Mouse (Mus musculus) limb, embryonic 14.5 days (tissue): ENCODE data around the gene Mcrs1. TPM values are rescaled to one million over a fixed set of nuclear protein-coding genes. Genes with fewer than 3 reads are reported as not detected.

ENCODE experiments used
- ATAC-seq: fragments of 200-750 bp; cut with Nextera tagmentation; 2 replicates; pipeline ENCODE4 v1.8.0; 2017; ENCODE audit warnings: low read depth, moderate number of reproducible peaks, moderate TSS enrichment; ENCODE audit not compliant: low FRiP score
- DNase-seq: peaks from one replicate; pipeline ENCODE4 v3.0.0-alpha.2; 2015; ENCODE audit warnings: low spot score
- H3K27ac ChIP-seq: fragments of 300-500 bp; sonication (generic); replicated peaks from 2 replicates; pipeline ENCODE4 v1.5.1; 2014; ENCODE audit warnings: low read depth, mild to moderate bottlenecking, low read length, moderate library complexity, mixed read lengths
- H3K27me3 ChIP-seq: fragments of 300-500 bp; sonication (generic); 2 replicates; pipeline ENCODE4 v1.6.1; 2014; ENCODE audit warnings: low read length, mixed read lengths; ENCODE audit not compliant: control insufficient read depth, insufficient read depth
- H3K36me3 ChIP-seq: fragments of 300-500 bp; sonication (generic); 2 replicates; pipeline ENCODE4 v1.6.1; 2014; ENCODE audit warnings: mild to moderate bottlenecking, low read length, moderate library complexity, mixed read lengths; ENCODE audit not compliant: control insufficient read depth, insufficient read depth
- H3K4me1 ChIP-seq: fragments of 300-500 bp; sonication (generic); 2 replicates; pipeline ENCODE4 v1.6.1; 2014; ENCODE audit warnings: antibody characterized with exemption, low read length, mixed read lengths; ENCODE audit not compliant: control insufficient read depth, insufficient read depth
- H3K4me2 ChIP-seq: fragments of 300-500 bp; sonication (generic); replicated peaks from 2 replicates; pipeline ENCODE4 v1.6.1; 2014; ENCODE audit warnings: low read depth, mild to moderate bottlenecking, low read length, moderate library complexity; ENCODE audit not compliant: severe bottlenecking
- H3K4me3 ChIP-seq: fragments of 300-500 bp; sonication (generic); replicated peaks from 2 replicates; pipeline ENCODE4 v1.5.1; 2014; ENCODE audit warnings: low read length
- H3K9ac ChIP-seq: fragments of 300-500 bp; sonication (generic); 2 replicates; pipeline ENCODE4 v1.6.1; 2014; ENCODE audit warnings: mild to moderate bottlenecking, low read depth, low read length, moderate library complexity; ENCODE audit not compliant: severe bottlenecking
- H3K9me3 ChIP-seq: fragments of 300-500 bp; sonication (generic); 2 replicates; pipeline ENCODE4 v1.6.1; 2016; ENCODE audit warnings: low read length; ENCODE audit not compliant: control insufficient read depth
- POLR2A ChIP-seq: fragments of 200-500 bp; IDR thresholded peaks from 2 replicates; pipeline ENCODE4 v1.8.0; 2012; ENCODE audit warnings: inconsistent platforms, mild to moderate bottlenecking, moderate library complexity, borderline replicate concordance; ENCODE audit not compliant: insufficient read depth, insufficient read length; ENCODE audit errors: extremely low read depth
- WGBS: fragments of 180-500 bp; shearing (Covaris S2); extraction: QIAGEN DNeasy Blood & Tissue Kit; methylation state at CpG from one replicate; pipeline ENCODE4 v1.1.7; 2014; 5-methylcytosine and 5-hydroxymethylcytosine counted together
- polyA plus RNA-seq, 2 experiments: library from polyadenylated mRNA; depleted of rRNA in 1 of 2; stranded (reverse) in 1 of 2; unstranded in 1 of 2; fragments of >200 nt; fragmentation: Nextera tagmentation in 1 of 2; extraction: Ambion mirVana in 1 of 2; gene quantifications; 2 replicates each; pipeline versions ENCODE4 v1.2.1 to v1.2.3; 2012 to 2014

Gene Mcrs1
- polyA plus RNA-seq, 2 experiments: 88.5 to 130 TPM

DNA sequence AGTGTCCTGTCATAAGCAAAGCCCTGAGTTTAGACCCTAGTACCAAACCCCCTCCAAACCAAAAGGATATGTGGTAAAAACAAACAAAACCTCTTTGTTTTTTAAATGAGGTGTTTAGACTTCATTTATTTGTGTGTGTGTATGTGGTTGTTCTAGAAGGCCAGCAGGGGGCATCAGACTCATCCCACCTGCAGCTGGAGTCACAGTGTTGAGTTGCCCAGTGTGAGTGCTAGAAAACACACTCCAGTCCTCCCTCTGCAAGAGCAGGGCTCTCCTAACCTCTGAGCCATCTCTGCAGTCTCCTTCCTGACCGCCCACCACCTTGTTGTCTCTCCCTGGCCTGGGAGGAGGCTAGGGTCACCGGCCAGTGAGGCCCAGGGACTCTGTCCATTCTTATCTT, 36.8 kb downstream of the Mcrs1 start:
- TF ChIP-seq POLR2A: no peak

GRCm38 (mm10) chr15:99213183-99213582, 38.6 kb downstream of the Mcrs1 start:
- H3K9me3 ChIP-seq: no peaks in the 10 kb centered on the region
- no peak overlapping the region for H3K27ac ChIP-seq
- H3K36me3 ChIP-seq: peaks cover 58% of the 10 kb centered on the region
- no peak overlapping the region for H3K4me3 ChIP-seq
- H3K4me2 ChIP-seq: no peak overlapping the region
- H3K4me1 ChIP-seq: no peaks in the 10 kb centered on the region
- TF ChIP-seq POLR2A: no peak
- ATAC-seq (no peak), DNase-seq (no peak)
- 85% methylated on average over 10 of the region's 10 CpGs for WGBS
- H3K27me3 ChIP-seq: no peaks in the 10 kb centered on the region
- no peak overlapping the region for H3K9ac ChIP-seq

More for the DNA sequence above, 36.8 kb downstream of the Mcrs1 start:
- ATAC-seq (no peak), DNase-seq (peak; percentile 37)
- 75% methylated on average over 2 of the region's 2 CpGs for WGBS
- peaks cover 44% of the 10 kb centered on the region for H3K36me3 ChIP-seq
- no peak overlapping the region for H3K27ac ChIP-seq
- H3K4me2 ChIP-seq: no peak overlapping the region
- no peak overlapping the region for H3K4me3 ChIP-seq
- H3K9ac ChIP-seq: no peak overlapping the region
- H3K9me3 ChIP-seq: no peaks in the 10 kb centered on the region
- H3K27me3 ChIP-seq: no peaks in the 10 kb centered on the region
- H3K4me1 ChIP-seq: no peaks in the 10 kb centered on the region

DNA sequence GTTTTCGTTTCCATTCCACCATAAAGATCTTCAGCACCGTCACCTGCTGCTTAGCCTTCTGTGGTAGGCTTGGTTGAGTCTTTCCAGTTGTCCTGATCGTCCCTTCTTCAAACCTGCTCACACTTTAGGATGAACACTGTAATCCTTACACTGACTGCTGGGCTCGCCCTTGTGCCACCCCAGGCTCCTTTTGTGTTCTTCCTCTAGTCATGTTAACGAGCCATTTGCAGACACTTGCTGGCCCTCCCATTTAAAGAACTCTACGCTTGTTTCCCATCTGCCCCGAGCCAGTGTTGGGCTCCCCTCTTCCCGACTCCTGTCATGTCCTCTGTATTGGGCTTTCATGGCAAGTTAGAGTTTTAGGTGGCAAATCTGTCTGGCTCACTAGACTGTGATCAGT, 45.8 kb downstream of the Mcrs1 start:
- H3K36me3 ChIP-seq: peaks cover 63% of the 10 kb centered on the region
- H3K4me2 ChIP-seq: no peak overlapping the region
- H3K4me1 ChIP-seq: no peaks in the 10 kb centered on the region
- ATAC-seq (no peak), DNase-seq (no peak)
- TF ChIP-seq POLR2A: no peak
- H3K27ac ChIP-seq: no peak overlapping the region
- H3K9ac ChIP-seq: no peak overlapping the region
- no peaks in the 10 kb centered on the region for H3K9me3 ChIP-seq
- no peak overlapping the region for H3K4me3 ChIP-seq
- no peaks in the 10 kb centered on the region for H3K27me3 ChIP-seq
- 68% methylated on average over 8 of the region's 8 CpGs for WGBS

- no peak overlapping the region for H3K4me2 ChIP-seq
- no peak overlapping the region for H3K4me3 ChIP-seq
- H3K9me3 ChIP-seq: no peaks in the 10 kb centered on the region
- ATAC-seq: no peak
- peaks cover 33% of the 10 kb centered on the region for H3K36me3 ChIP-seq
- TF ChIP-seq POLR2A: no peak
- peak; percentile 45 for DNase-seq
- H3K27me3 ChIP-seq: no peaks in the 10 kb centered on the region
- H3K4me1 ChIP-seq: no peaks in the 10 kb centered on the region
- H3K9ac ChIP-seq: no peak overlapping the region
- no peak overlapping the region for H3K27ac ChIP-seq
Observed at GRCm38 (mm10) chr15:99198761-99199160, 53.0 kb downstream of the Mcrs1 start.

GRCm38 (mm10) chr15:99195043-99195442, 56.7 kb downstream of the Mcrs1 start:
- no peak for TF ChIP-seq POLR2A
- H3K9ac ChIP-seq: no peak overlapping the region
- H3K4me1 ChIP-seq: no peaks in the 10 kb centered on the region
- H3K36me3 ChIP-seq: peaks cover 34% of the 10 kb centered on the region
- H3K4me3 ChIP-seq: no peak overlapping the region
- H3K4me2 ChIP-seq: no peak overlapping the region
- peak; percentile 31 for DNase-seq
- H3K27ac ChIP-seq: no peak overlapping the region
- no peaks in the 10 kb centered on the region for H3K9me3 ChIP-seq
- 61% methylated on average over 6 of the region's 6 CpGs for WGBS
- ATAC-seq: no peak
- no peaks in the 10 kb centered on the region for H3K27me3 ChIP-seq

DNA sequence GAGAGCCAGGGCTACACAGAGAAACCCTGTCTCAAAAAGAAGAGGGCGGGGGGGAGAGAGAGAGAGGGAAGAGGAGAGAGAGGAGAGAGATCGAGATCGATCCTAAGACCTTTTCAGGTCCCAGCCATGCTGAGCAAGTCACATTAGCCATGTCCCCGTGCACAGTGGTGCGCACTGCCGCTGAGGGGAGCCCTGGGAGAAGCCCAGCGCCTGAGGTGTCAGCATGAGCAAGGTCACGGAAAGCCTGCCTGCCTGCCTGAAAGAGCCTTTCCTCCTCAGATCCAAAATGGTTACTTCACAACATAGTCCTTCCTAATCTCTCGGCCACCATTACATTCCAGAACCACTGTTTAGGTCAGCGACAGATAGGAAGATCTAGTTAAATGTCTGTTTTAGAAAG, 57.4 kb downstream of the Mcrs1 start:
- H3K4me3 ChIP-seq: no peak overlapping the region
- no peaks in the 10 kb centered on the region for H3K27me3 ChIP-seq
- no peak overlapping the region for H3K27ac ChIP-seq
- WGBS: 90% methylated on average over 10 of the region's 10 CpGs
- no peak overlapping the region for H3K9ac ChIP-seq
- H3K4me2 ChIP-seq: no peak overlapping the region
- no peak for TF ChIP-seq POLR2A
- no peaks in the 10 kb centered on the region for H3K9me3 ChIP-seq
- H3K36me3 ChIP-seq: peaks cover 33% of the 10 kb centered on the region
- DNase-seq (no peak), ATAC-seq (no peak)
- no peaks in the 10 kb centered on the region for H3K4me1 ChIP-seq

Other genes with a start within 250 kb of the Mcrs1 start
- gene Tuba1c, start 222.1 kb downstream of the Mcrs1 start, polyA plus RNA-seq (2012; rRNA removed): 192 and 293 TPM in 2 replicates
- gene Tuba1c, start 222.1 kb downstream of the Mcrs1 start, polyA plus RNA-seq (2014; fragmentation: Nextera tagmentation; extraction: Ambion mirVana): 150 and 162 TPM in 2 replicates
- 2.7 and 4.2 TPM in 2 replicates for gene Prph, start 196.8 kb downstream of the Mcrs1 start, polyA plus RNA-seq (2012; rRNA removed)
- gene Prph, start 196.8 kb downstream of the Mcrs1 start, polyA plus RNA-seq (2014; fragmentation: Nextera tagmentation; extraction: Ambion mirVana): 1.3 and 1.7 TPM in 2 replicates
- 41.5 and 51.3 TPM in 2 replicates for gene Troap, start 177.4 kb downstream of the Mcrs1 start, polyA plus RNA-seq (2012; rRNA removed)
- 20.3 and 22.1 TPM in 2 replicates for gene Troap, start 177.4 kb downstream of the Mcrs1 start, polyA plus RNA-seq (2014; fragmentation: Nextera tagmentation; extraction: Ambion mirVana)
- 0.13 TPM in 1 of 2 replicates, not detected in the other for gene C1ql4, start 164.1 kb downstream of the Mcrs1 start, polyA plus RNA-seq (2012; rRNA removed)
- not detected in 2 replicates for gene C1ql4, start 164.1 kb downstream of the Mcrs1 start, polyA plus RNA-seq (2014; fragmentation: Nextera tagmentation; extraction: Ambion mirVana)
- gene Dnajc22, start 158.8 kb downstream of the Mcrs1 start, polyA plus RNA-seq (2012; rRNA removed): 0.87 and 1.7 TPM in 2 replicates
- gene Dnajc22, start 158.8 kb downstream of the Mcrs1 start, polyA plus RNA-seq (2014; fragmentation: Nextera tagmentation; extraction: Ambion mirVana): 0.11 and 0.37 TPM in 2 replicates
- 47.1 and 48.4 TPM in 2 replicates for gene Spats2, start 126.0 kb downstream of the Mcrs1 start, polyA plus RNA-seq (2012; rRNA removed)
- gene Spats2, start 126.0 kb downstream of the Mcrs1 start, polyA plus RNA-seq (2014; fragmentation: Nextera tagmentation; extraction: Ambion mirVana): 39.7 and 41.7 TPM in 2 replicates
- 1.6 and 1.9 TPM in 2 replicates for gene Kcnh3, start 27.1 kb downstream of the Mcrs1 start, polyA plus RNA-seq (2012; rRNA removed)
- gene Kcnh3, start 27.1 kb downstream of the Mcrs1 start, polyA plus RNA-seq (2014; fragmentation: Nextera tagmentation; extraction: Ambion mirVana): 0.55 and 0.58 TPM in 2 replicates
- 143 and 154 TPM in 2 replicates for gene Prpf40b, start 43.1 kb upstream of the Mcrs1 start, polyA plus RNA-seq (2012; rRNA removed)
- 47.0 and 54.3 TPM in 2 replicates for gene Prpf40b, start 43.1 kb upstream of the Mcrs1 start, polyA plus RNA-seq (2014; fragmentation: Nextera tagmentation; extraction: Ambion mirVana)
- 0.19 and 0.24 TPM in 2 replicates for gene Fam186b, start 43.9 kb upstream of the Mcrs1 start, polyA plus RNA-seq (2012; rRNA removed)
- gene Fam186b, start 43.9 kb upstream of the Mcrs1 start, polyA plus RNA-seq (2014; fragmentation: Nextera tagmentation; extraction: Ambion mirVana): 0.12 and 0.32 TPM in 2 replicates
- 55.0 and 65.4 TPM in 2 replicates for gene Fmnl3, start 118.5 kb upstream of the Mcrs1 start, polyA plus RNA-seq (2012; rRNA removed)
- gene Fmnl3, start 118.5 kb upstream of the Mcrs1 start, polyA plus RNA-seq (2014; fragmentation: Nextera tagmentation; extraction: Ambion mirVana): 19.8 and 26.8 TPM in 2 replicates
- gene Tmbim6, start 140.9 kb upstream of the Mcrs1 start, polyA plus RNA-seq (2012; rRNA removed): 216 and 283 TPM in 2 replicates
- gene Tmbim6, start 140.9 kb upstream of the Mcrs1 start, polyA plus RNA-seq (2014; fragmentation: Nextera tagmentation; extraction: Ambion mirVana): 296 and 305 TPM in 2 replicates
- gene Nckap5l, start 205.8 kb upstream of the Mcrs1 start, polyA plus RNA-seq (2012; rRNA removed): 24.4 and 32.4 TPM in 2 replicates
- 14.1 and 19.3 TPM in 2 replicates for gene Nckap5l, start 205.8 kb upstream of the Mcrs1 start, polyA plus RNA-seq (2014; fragmentation: Nextera tagmentation; extraction: Ambion mirVana)
- 9.0 and 9.2 TPM in 2 replicates for gene Bcdin3d, start 222.8 kb upstream of the Mcrs1 start, polyA plus RNA-seq (2012; rRNA removed)
- 13.6 and 14.5 TPM in 2 replicates for gene Bcdin3d, start 222.8 kb upstream of the Mcrs1 start, polyA plus RNA-seq (2014; fragmentation: Nextera tagmentation; extraction: Ambion mirVana)